Mouse (Mus musculus): Measurements from ENCODE around the gene Lce1i. TPM values are rescaled to one million over a fixed set of nuclear protein-coding genes. Genes with fewer than 3 reads are reported as not detected.

The Lce1i gene
- polyA plus RNA-seq, 1 experiment from 2014 or later = not detected

Other genes starting within 250 kb of the Lce1i start
- gene 2310046K23Rik, start 244.4 kb downstream of the Lce1i start, polyA plus RNA-seq (2015; fragmentation: Nextera tagmentation; extraction: Ambion mirVana) = not detected in 2 replicates
- not detected in 2 replicates for gene Ivl, start 205.2 kb downstream of the Lce1i start, polyA plus RNA-seq (2015; fragmentation: Nextera tagmentation; extraction: Ambion mirVana)
- not detected in 2 replicates for gene Smcp, start 189.9 kb downstream of the Lce1i start, polyA plus RNA-seq (2015; fragmentation: Nextera tagmentation; extraction: Ambion mirVana)
- not detected in 2 replicates for gene 2210017I01Rik, start 171.4 kb downstream of the Lce1i start, polyA plus RNA-seq (2015; fragmentation: Nextera tagmentation; extraction: Ambion mirVana)
- not detected in 2 replicates for gene Lce6a, start 157.2 kb downstream of the Lce1i start, polyA plus RNA-seq (2015; fragmentation: Nextera tagmentation; extraction: Ambion mirVana)
- not detected in 2 replicates for gene Lce1a1, start 130.6 kb downstream of the Lce1i start, polyA plus RNA-seq (2015; fragmentation: Nextera tagmentation; extraction: Ambion mirVana)
- gene Lce1b, start 122.0 kb downstream of the Lce1i start, polyA plus RNA-seq (2015; fragmentation: Nextera tagmentation; extraction: Ambion mirVana) = not detected in 2 replicates
- gene Lce1a2, start 108.6 kb downstream of the Lce1i start, polyA plus RNA-seq (2015; fragmentation: Nextera tagmentation; extraction: Ambion mirVana) = not detected in 2 replicates
- gene Lce1c, start 99.7 kb downstream of the Lce1i start, polyA plus RNA-seq (2015; fragmentation: Nextera tagmentation; extraction: Ambion mirVana) = not detected in 2 replicates
- not detected in 2 replicates for gene Lce1d, start 91.7 kb downstream of the Lce1i start, polyA plus RNA-seq (2015; fragmentation: Nextera tagmentation; extraction: Ambion mirVana)
- gene Lce1e, start 69.8 kb downstream of the Lce1i start, polyA plus RNA-seq (2015; fragmentation: Nextera tagmentation; extraction: Ambion mirVana) = not detected in 2 replicates
- gene Lce1f, start 58.5 kb downstream of the Lce1i start, polyA plus RNA-seq (2015; fragmentation: Nextera tagmentation; extraction: Ambion mirVana) = not detected in 2 replicates
- gene Gm38119, start 39.8 kb downstream of the Lce1i start, polyA plus RNA-seq (2015; fragmentation: Nextera tagmentation; extraction: Ambion mirVana) = not detected in 2 replicates
- gene Lce1g, start 26.6 kb downstream of the Lce1i start, polyA plus RNA-seq (2015; fragmentation: Nextera tagmentation; extraction: Ambion mirVana) = not detected in 2 replicates
- gene Lce1h, start 13.8 kb downstream of the Lce1i start, polyA plus RNA-seq (2015; fragmentation: Nextera tagmentation; extraction: Ambion mirVana) = not detected in 2 replicates
- gene Lce1j, start 11.6 kb upstream of the Lce1i start, polyA plus RNA-seq (2015; fragmentation: Nextera tagmentation; extraction: Ambion mirVana) = not detected in 2 replicates
- not detected in 2 replicates for gene Lce1k, start 29.0 kb upstream of the Lce1i start, polyA plus RNA-seq (2015; fragmentation: Nextera tagmentation; extraction: Ambion mirVana)
- not detected in 2 replicates for gene Kprp, start 48.3 kb upstream of the Lce1i start, polyA plus RNA-seq (2015; fragmentation: Nextera tagmentation; extraction: Ambion mirVana)
- not detected in 2 replicates for gene Lce1l, start 72.4 kb upstream of the Lce1i start, polyA plus RNA-seq (2015; fragmentation: Nextera tagmentation; extraction: Ambion mirVana)
- not detected in 2 replicates for gene 2310050C09Rik, start 91.3 kb upstream of the Lce1i start, polyA plus RNA-seq (2015; fragmentation: Nextera tagmentation; extraction: Ambion mirVana)
- gene Lce3a, start 147.3 kb upstream of the Lce1i start, polyA plus RNA-seq (2015; fragmentation: Nextera tagmentation; extraction: Ambion mirVana) = not detected in 2 replicates
- gene Lce3b, start 154.1 kb upstream of the Lce1i start, polyA plus RNA-seq (2015; fragmentation: Nextera tagmentation; extraction: Ambion mirVana) = not detected in 2 replicates
- not detected in 2 replicates for gene Lce3c, start 165.6 kb upstream of the Lce1i start, polyA plus RNA-seq (2015; fragmentation: Nextera tagmentation; extraction: Ambion mirVana)
- gene Lce3d, start 178.5 kb upstream of the Lce1i start, polyA plus RNA-seq (2015; fragmentation: Nextera tagmentation; extraction: Ambion mirVana) = not detected in 2 replicates
- not detected in 2 replicates for gene Lce3e, start 188.2 kb upstream of the Lce1i start, polyA plus RNA-seq (2015; fragmentation: Nextera tagmentation; extraction: Ambion mirVana)
- gene Lce3f, start 213.3 kb upstream of the Lce1i start, polyA plus RNA-seq (2015; fragmentation: Nextera tagmentation; extraction: Ambion mirVana) = not detected in 2 replicates
- 0.88 and 0.97 TPM in 2 replicates for gene Crct1, start 236.8 kb upstream of the Lce1i start, polyA plus RNA-seq (2015; fragmentation: Nextera tagmentation; extraction: Ambion mirVana)
- gene Lce1m, start 240.2 kb upstream of the Lce1i start, polyA plus RNA-seq (2015; fragmentation: Nextera tagmentation; extraction: Ambion mirVana) = not detected in 2 replicates